ENCODE assay signal across 25 mouse cellular contexts in genomic region chr2:62585769-62586168, GRCm38 (mm10). TPM values are rescaled to one million over a fixed set of nuclear protein-coding genes. Genes with fewer than 3 reads are reported as not detected.
DNase-seq lines count a peak whose midpoint lies in the region; ATAC-seq and TF ChIP-seq lines count a peak whose summit lies in the region.
"Had no signal": no experiment of that assay in that cellular context is flagged by ENCODE, and none has a peak within 500 bp of the region (broad histone marks: within the 10 kb centered on the region; RNA-seq: fewer than 3 reads in every experiment).

No protein-coding gene starts in this region.

- peak; percentile 16 for DNase-seq in G1E (ENCODE audit: low spot score)
- DNase-seq in lung, postnatal 4 days, result no peak
- DNase-seq in cerebellum, adult 11 months, result no peak
- no peak for DNase-seq in kidney, adult 8-10 months
- DNase-seq: adrenal gland, adult 2 months; adrenal gland, postnatal 14 days; cerebellum, adult 11-12 months; cerebellum, adult 8-10 months; cerebellum, postnatal 10 days; cerebellum, postnatal 36 days; forebrain, postnatal 0 days; gastrocnemius, adult 2 months; gastrocnemius, postnatal 14 days; heart, adult 18-20 months; heart, postnatal 10 days; heart, postnatal 36 days had no signal

- H3K36me3 ChIP-seq in G1E (replicated peaks), result no peaks in the 10 kb centered on the region
- H3K36me3 ChIP-seq: forebrain, embryonic 10.5 days; heart, embryonic 12.5 days; heart, embryonic 15.5 days had no signal

- ATAC-seq in G1E (ENCODE audit: extremely low read depth, insufficient number of reproducible peaks, low FRiP score, poor library complexity, severe bottlenecking), result peak; percentile 82
- peak; percentile 57 for ATAC-seq in common myeloid progenitor, adult 5-6 weeks (replicated peaks; ENCODE audit: low read depth, poor library complexity, severe bottlenecking)
- ATAC-seq in megakaryocyte progenitor cell, adult 5-6 weeks (replicated peaks; ENCODE audit: poor library complexity), result peak; percentile 49
- ATAC-seq: forebrain, embryonic 14.5 days; forebrain, postnatal 0 days; hindbrain, postnatal 0 days; inflammation-experienced regulatory T-cells, adult 6 months had no signal

- H3K27me3 ChIP-seq in G1E (ENCODE audit: insufficient read depth, low read length), result no peaks in the 10 kb centered on the region
- H3K27me3 ChIP-seq: heart, embryonic 12.5 days; heart, embryonic 15.5 days had no signal

- H3K4me3 ChIP-seq in G1E (ENCODE audit: low read depth, low read length), result no peak overlapping the region; the same call in 1 of the 2 replicates
- H3K4me3 ChIP-seq: forebrain, embryonic 10.5 days; gastrocnemius, adult 2 months; heart, embryonic 12.5 days; heart, embryonic 15.5 days had no signal

- TF ChIP-seq CTCF in G1E (IDR thresholded peaks at IDR 0.05; ENCODE audit: low read depth, low read length), result no peak

- H3K9me3 ChIP-seq in G1E (replicated peaks), result no peaks in the 10 kb centered on the region
- H3K9me3 ChIP-seq: forebrain, embryonic 10.5 days; heart, embryonic 12.5 days; heart, embryonic 15.5 days had no signal

- H3K4me1 ChIP-seq in G1E (ENCODE audit: insufficient read depth, low read depth, low read length), result peaks cover 27% of the 10 kb centered on the region
- H3K4me1 ChIP-seq: forebrain, embryonic 10.5 days; heart, embryonic 12.5 days; heart, embryonic 15.5 days had no signal

RNA-seq across cellular contexts. Expression of gene Fap, which starts 11.9 kb away (rescaled TPM):
- total RNA-seq in G1E (2014; fragmentation: Nextera tagmentation) (not detected in 2 replicates), G1E (2017) (0.23 TPM in 1 of 2 replicates, not detected in the other)
- not detected in 2 replicates for polyA plus RNA-seq in G1E (2012)
- 0.32 TPM in 1 of 2 replicates, not detected in the other for total RNA-seq in common myeloid progenitor, adult 5-6 weeks (2017)
- 0.25 and 2.0 TPM in 2 replicates for total RNA-seq in megakaryocyte progenitor cell, adult 5-6 weeks (2015)
- total RNA-seq in megakaryocyte progenitor cell, adult 5-6 weeks (2017), result 0.21 and 0.30 TPM in 2 replicates
- total RNA-seq: ES-E14 had no signal
